Mouse (Mus musculus): ENCODE data around the gene Myo1e. TPM values are rescaled to one million over a fixed set of nuclear protein-coding genes. Genes with fewer than 3 reads are reported as not detected.

Gene Myo1e
- polyA plus RNA-seq, 1 experiment from 2014 or later: 6.5 TPM

DNA sequence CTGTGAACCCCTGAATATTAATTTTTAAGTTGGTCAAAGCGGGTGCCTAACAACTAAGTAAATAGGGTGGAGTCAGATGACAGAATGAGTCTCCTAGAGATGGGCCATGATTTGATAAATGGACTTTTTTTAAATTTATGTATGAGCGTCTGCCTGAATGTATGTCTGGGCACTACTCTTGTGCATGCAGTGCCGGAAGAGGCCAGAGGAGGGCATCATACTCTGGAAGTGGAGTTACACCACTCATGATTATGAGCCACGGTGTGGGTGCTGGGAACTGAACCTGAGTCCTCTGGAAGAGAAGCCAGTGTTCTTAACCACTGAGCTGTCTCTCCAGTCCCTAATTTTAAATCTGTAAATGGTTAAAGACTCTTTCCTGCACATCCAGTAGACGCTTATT, 93.6 kb downstream of the Myo1e start:
- H3K4me3 ChIP-seq (replicated peaks; ENCODE audit: low read depth, low read length): no peak overlapping the region
- DNase-seq (no peak), ATAC-seq (ENCODE audit: low FRiP score, low TSS enrichment) (no peak)
- H3K4me1 ChIP-seq (ENCODE audit: control insufficient read depth, insufficient read depth, low read length): peaks cover 5% of the 10 kb centered on the region; the same call in 1 of the 2 replicates
- no peaks in the 10 kb centered on the region for H3K9me3 ChIP-seq (ENCODE audit: control insufficient read depth, low read length)
- H3K4me2 ChIP-seq (ENCODE audit: low read length): no peak overlapping the region
- no peaks in the 10 kb centered on the region for H3K36me3 ChIP-seq (ENCODE audit: control insufficient read depth, insufficient read depth, low read length)
- no peak overlapping the region for H3K27ac ChIP-seq (replicated peaks; ENCODE audit: low read depth, low read length)
- 98% methylated on average over 5 of the region's 5 CpGs for WGBS
- H3K9ac ChIP-seq (replicated peaks; ENCODE audit: low read length): no peak overlapping the region
- H3K27me3 ChIP-seq (ENCODE audit: control insufficient read depth, insufficient read depth, low read length): no peaks in the 10 kb centered on the region

DNA sequence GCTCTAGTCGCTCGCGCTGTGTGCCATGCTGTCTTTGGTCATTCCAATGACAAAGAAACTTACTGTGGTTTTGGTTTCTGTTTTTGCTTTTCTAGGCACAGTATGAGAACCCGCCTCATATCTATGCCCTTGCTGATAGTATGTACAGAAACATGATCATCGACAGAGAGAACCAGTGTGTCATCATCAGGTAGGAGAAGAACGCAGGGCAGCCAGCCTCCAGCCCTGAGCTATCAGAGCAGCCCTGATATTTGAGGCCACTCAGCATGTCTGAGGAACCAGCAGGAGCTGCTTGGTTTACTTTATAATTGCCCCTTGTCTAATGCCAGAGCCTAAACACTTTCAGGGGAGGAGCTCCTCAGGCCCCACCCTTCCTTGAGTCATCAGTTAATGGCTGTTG, 94.4 kb downstream of the Myo1e start:
- Histone ChIP-seq H3K9me3 (ENCODE audit: control insufficient read depth, low read length) (no peaks in the 10 kb centered on the region), H3K36me3 (ENCODE audit: control insufficient read depth, insufficient read depth, low read length) (no peaks in the 10 kb centered on the region), H3K27me3 (ENCODE audit: control insufficient read depth, insufficient read depth, low read length) (no peaks in the 10 kb centered on the region), H3K4me3 (replicated peaks; ENCODE audit: low read depth, low read length) (no peak overlapping the region), H3K27ac (replicated peaks; ENCODE audit: low read depth, low read length) (no peak overlapping the region), H3K9ac (replicated peaks; ENCODE audit: low read length) (no peak overlapping the region), H3K4me2 (ENCODE audit: low read length) (no peak overlapping the region), H3K4me1 (ENCODE audit: control insufficient read depth, insufficient read depth, low read length) (peaks cover 5% of the 10 kb centered on the region; the same call in 1 of the 2 replicates)
- ATAC-seq (ENCODE audit: low FRiP score, low TSS enrichment) (no peak), DNase-seq (no peak)
- 96% methylated on average over 6 of the region's 6 CpGs for WGBS

DNA sequence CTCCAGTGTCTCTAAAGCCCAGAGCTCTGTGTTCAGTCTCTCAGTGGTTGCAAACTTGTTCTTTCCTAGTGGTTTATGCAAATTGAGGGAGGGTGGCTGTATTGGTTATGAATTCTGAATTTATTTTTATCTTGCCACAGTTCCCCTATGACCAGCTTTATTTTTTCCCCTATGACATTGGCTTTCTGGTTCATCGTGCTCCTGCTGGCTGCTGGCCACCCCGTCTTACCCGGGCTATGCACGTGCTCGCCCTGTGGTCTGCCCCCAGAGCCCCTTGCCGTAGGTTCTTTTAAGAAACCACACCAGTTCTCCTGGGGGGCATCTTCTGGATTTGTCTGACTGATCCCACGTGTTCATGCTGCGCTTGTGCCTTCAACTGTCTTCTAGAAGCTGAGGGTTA, 97.8 kb downstream of the Myo1e start:
- no peaks in the 10 kb centered on the region for H3K4me1 ChIP-seq (ENCODE audit: control insufficient read depth, insufficient read depth, low read length)
- 93% methylated on average over 8 of the region's 8 CpGs for WGBS
- no peak overlapping the region for H3K4me2 ChIP-seq (ENCODE audit: low read length)
- no peak for DNase-seq
- no peak overlapping the region for H3K9ac ChIP-seq (replicated peaks; ENCODE audit: low read length)
- no peaks in the 10 kb centered on the region for H3K9me3 ChIP-seq (ENCODE audit: control insufficient read depth, low read length)
- no peak for ATAC-seq (ENCODE audit: low FRiP score, low TSS enrichment)
- no peaks in the 10 kb centered on the region for H3K27me3 ChIP-seq (ENCODE audit: control insufficient read depth, insufficient read depth, low read length)
- no peak overlapping the region for H3K27ac ChIP-seq (replicated peaks; ENCODE audit: low read depth, low read length)
- no peak overlapping the region for H3K4me3 ChIP-seq (replicated peaks; ENCODE audit: low read depth, low read length)
- H3K36me3 ChIP-seq (ENCODE audit: control insufficient read depth, insufficient read depth, low read length): no peaks in the 10 kb centered on the region

DNA sequence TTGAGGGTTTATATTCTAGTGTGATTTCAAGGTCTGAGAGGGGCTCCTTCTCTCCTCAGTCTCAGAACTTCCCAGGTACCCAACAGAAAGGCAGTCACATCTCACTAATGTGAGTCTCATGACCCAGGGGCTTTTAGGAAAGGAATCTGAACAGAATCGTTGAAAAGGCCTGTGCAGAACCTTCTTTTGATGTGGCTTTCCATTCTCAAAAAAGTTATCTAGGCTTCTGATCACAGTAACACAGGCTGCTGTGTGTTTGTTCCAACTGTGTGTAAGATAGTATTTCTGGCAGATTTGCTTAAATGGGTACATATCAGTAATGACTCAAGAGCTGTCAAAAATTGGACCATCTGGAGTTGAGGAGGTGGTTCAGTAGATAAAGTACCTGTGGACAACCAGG, 102.9 kb downstream of the Myo1e start:
- Histone ChIP-seq H3K36me3 (ENCODE audit: control insufficient read depth, insufficient read depth, low read length) (no peaks in the 10 kb centered on the region), H3K9ac (replicated peaks; ENCODE audit: low read length) (no peak overlapping the region), H3K27me3 (ENCODE audit: control insufficient read depth, insufficient read depth, low read length) (no peaks in the 10 kb centered on the region), H3K4me2 (ENCODE audit: low read length) (no peak overlapping the region), H3K4me3 (replicated peaks; ENCODE audit: low read depth, low read length) (no peak overlapping the region), H3K4me1 (ENCODE audit: control insufficient read depth, insufficient read depth, low read length) (no peaks in the 10 kb centered on the region), H3K9me3 (ENCODE audit: control insufficient read depth, low read length) (no peaks in the 10 kb centered on the region), H3K27ac (replicated peaks; ENCODE audit: low read depth, low read length) (no peak overlapping the region)
- ATAC-seq (ENCODE audit: low FRiP score, low TSS enrichment) (no peak), DNase-seq (no peak)
- WGBS: 76% methylated on average over 1 of the region's 1 CpGs

DNA sequence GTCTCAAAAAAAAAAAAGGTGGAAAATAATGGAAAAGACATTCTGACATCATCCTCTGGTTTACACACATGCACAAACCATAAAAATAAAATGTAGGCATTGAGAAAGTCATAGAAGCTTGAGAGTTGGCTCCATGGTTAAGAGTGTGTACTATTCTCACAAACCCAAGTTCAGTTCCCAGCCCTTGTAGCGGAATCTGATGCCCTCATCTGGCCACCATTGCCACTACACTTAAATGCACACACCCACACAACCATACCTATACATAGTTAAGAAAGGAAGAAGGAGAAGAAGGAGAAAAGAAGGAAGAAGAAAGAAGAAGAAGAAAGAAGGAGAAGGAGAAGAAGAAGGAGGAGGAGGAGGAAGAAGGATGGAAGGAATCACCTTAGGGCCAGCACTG, 106.9 kb downstream of the Myo1e start:
- H3K9ac ChIP-seq (replicated peaks; ENCODE audit: low read length): no peak overlapping the region
- H3K4me1 ChIP-seq (ENCODE audit: control insufficient read depth, insufficient read depth, low read length): no peaks in the 10 kb centered on the region
- H3K27ac ChIP-seq (replicated peaks; ENCODE audit: low read depth, low read length): no peak overlapping the region
- H3K36me3 ChIP-seq (ENCODE audit: control insufficient read depth, insufficient read depth, low read length): no peaks in the 10 kb centered on the region
- H3K9me3 ChIP-seq (ENCODE audit: control insufficient read depth, low read length): no peaks in the 10 kb centered on the region
- no peaks in the 10 kb centered on the region for H3K27me3 ChIP-seq (ENCODE audit: control insufficient read depth, insufficient read depth, low read length)
- no peak for DNase-seq
- H3K4me2 ChIP-seq (ENCODE audit: low read length): no peak overlapping the region
- no peak overlapping the region for H3K4me3 ChIP-seq (replicated peaks; ENCODE audit: low read depth, low read length)
- ATAC-seq (ENCODE audit: low FRiP score, low TSS enrichment): no peak
- WGBS: 100% methylated on average over 1 of the region's 1 CpGs

DNA sequence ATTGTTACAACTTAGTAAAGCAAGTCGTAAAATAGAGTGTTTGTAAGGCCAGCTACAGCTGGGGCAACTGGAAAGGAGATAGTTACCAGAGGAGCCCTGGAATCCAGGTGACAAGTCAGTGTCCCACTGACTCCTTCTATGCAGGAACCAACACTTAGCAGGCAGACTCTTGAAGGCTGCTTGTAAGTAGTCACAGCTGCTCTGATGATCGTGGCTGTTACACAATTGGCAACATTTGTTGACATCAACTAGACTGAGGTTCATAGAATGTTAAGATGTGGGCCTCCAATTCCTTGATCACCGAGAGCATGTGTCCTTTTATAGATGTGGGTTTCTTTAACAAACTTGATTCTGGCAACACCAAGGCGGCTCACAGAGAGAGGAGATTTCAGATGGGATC, 108.0 kb downstream of the Myo1e start:
- H3K9ac ChIP-seq (replicated peaks; ENCODE audit: low read length): no peak overlapping the region
- H3K27me3 ChIP-seq (ENCODE audit: control insufficient read depth, insufficient read depth, low read length): no peaks in the 10 kb centered on the region
- ATAC-seq (ENCODE audit: low FRiP score, low TSS enrichment) (no peak), DNase-seq (no peak)
- no peak overlapping the region for H3K27ac ChIP-seq (replicated peaks; ENCODE audit: low read depth, low read length)
- H3K36me3 ChIP-seq (ENCODE audit: control insufficient read depth, insufficient read depth, low read length): no peaks in the 10 kb centered on the region
- 41% methylated on average over 4 of the region's 4 CpGs for WGBS
- no peaks in the 10 kb centered on the region for H3K4me1 ChIP-seq (ENCODE audit: control insufficient read depth, insufficient read depth, low read length)
- H3K4me3 ChIP-seq (replicated peaks; ENCODE audit: low read depth, low read length): no peak overlapping the region
- no peaks in the 10 kb centered on the region for H3K9me3 ChIP-seq (ENCODE audit: control insufficient read depth, low read length)
- no peak overlapping the region for H3K4me2 ChIP-seq (ENCODE audit: low read length)

DNA sequence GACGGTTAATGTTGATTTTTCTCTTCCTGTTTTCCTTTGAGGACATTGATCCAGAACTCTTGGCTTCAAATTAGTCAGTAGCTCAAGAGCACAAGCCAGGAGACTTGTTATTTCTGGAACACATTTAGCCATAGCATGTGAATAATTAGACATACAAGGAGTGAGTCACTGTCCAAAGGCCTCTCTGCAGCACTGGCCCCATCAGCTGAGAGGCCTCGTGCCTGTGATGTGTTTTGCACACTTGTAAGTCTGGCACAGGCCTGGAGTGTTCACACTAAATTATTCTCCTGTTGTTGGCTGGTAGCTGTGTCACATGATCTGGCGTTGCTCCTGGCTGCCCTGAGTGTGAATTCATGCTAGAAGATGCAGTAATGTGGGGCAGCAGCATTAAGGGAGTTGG, 111.5 kb downstream of the Myo1e start:
- Histone ChIP-seq H3K27ac (replicated peaks; ENCODE audit: low read depth, low read length) (no peak overlapping the region), H3K36me3 (ENCODE audit: control insufficient read depth, insufficient read depth, low read length) (no peaks in the 10 kb centered on the region), H3K4me2 (ENCODE audit: low read length) (no peak overlapping the region), H3K9me3 (ENCODE audit: control insufficient read depth, low read length) (no peaks in the 10 kb centered on the region), H3K4me1 (ENCODE audit: control insufficient read depth, insufficient read depth, low read length) (no peaks in the 10 kb centered on the region), H3K9ac (replicated peaks; ENCODE audit: low read length) (no peak overlapping the region), H3K27me3 (ENCODE audit: control insufficient read depth, insufficient read depth, low read length) (no peaks in the 10 kb centered on the region), H3K4me3 (replicated peaks; ENCODE audit: low read depth, low read length) (no peak overlapping the region)
- DNase-seq: no peak
- no peak for ATAC-seq (ENCODE audit: low FRiP score, low TSS enrichment)
- 83% methylated on average over 3 of the region's 3 CpGs for WGBS

DNA sequence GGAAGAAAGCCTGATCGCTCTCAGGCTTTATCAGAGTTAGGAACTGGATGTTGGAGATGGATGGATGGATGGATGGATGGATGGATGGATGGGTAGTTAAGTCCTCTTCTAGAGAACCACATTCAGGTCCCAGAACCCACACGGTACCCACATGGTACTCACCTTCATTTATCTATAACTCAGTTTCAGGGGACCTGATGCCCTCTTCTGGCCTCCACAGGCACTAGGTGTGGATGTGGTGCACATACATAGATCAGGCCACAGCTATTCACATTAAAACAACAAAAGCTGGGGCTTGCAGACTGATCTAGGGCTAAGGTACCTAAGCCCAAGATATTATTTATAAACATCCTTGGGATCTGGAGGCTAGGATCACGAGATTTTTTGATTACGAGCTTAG, 117.2 kb downstream of the Myo1e start:
- no peaks in the 10 kb centered on the region for H3K4me1 ChIP-seq (ENCODE audit: control insufficient read depth, insufficient read depth, low read length)
- DNase-seq (no peak), ATAC-seq (ENCODE audit: low FRiP score, low TSS enrichment) (no peak)
- H3K9ac ChIP-seq (replicated peaks; ENCODE audit: low read length): no peak overlapping the region
- H3K27ac ChIP-seq (replicated peaks; ENCODE audit: low read depth, low read length): no peak overlapping the region
- no peaks in the 10 kb centered on the region for H3K9me3 ChIP-seq (ENCODE audit: control insufficient read depth, low read length)
- no peak overlapping the region for H3K4me2 ChIP-seq (ENCODE audit: low read length)
- no peaks in the 10 kb centered on the region for H3K27me3 ChIP-seq (ENCODE audit: control insufficient read depth, insufficient read depth, low read length)
- no peaks in the 10 kb centered on the region for H3K36me3 ChIP-seq (ENCODE audit: control insufficient read depth, insufficient read depth, low read length)
- no peak overlapping the region for H3K4me3 ChIP-seq (replicated peaks; ENCODE audit: low read depth, low read length)
- WGBS: 90% methylated on average over 4 of the region's 4 CpGs

DNA sequence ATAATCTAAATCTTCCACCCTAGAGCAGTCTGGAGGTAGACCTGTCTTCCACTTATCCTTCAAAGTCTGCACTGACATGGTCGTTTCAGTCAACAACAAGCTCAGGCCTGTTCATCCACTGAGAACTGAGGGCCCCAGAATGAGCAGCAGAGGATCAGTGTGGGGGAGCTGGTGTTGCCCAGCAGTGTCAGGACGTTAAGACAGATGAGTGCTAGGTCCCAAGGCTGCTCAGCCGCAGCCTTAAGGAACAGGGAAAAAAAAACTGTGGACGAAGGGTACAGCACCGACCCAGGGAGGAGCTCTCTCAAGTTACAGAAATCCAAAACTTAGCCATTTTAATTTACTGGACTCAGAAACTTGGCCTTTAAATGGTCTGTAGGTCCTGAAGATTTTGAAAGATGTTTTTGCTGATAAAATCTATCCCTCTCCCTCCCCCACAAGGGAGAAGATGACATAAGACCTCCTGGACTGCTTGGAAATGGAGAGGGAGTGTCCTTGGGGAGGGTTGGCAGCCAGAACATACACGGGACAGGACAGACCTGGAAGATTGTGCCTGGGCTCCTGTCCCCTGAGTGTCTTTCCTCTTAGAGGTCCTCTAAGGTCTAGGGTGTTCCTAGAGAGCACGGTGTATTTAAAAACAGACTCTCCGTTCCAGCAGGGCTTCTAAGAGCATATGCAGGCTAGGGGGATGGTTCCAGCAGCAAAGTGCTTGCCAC, 118.9 kb downstream of the Myo1e start:
- DNase-seq (no peak), ATAC-seq (ENCODE audit: low FRiP score, low TSS enrichment) (no peak)
- Histone ChIP-seq H3K4me3 (replicated peaks; ENCODE audit: low read depth, low read length) (no peak overlapping the region), H3K4me1 (ENCODE audit: control insufficient read depth, insufficient read depth, low read length) (no peaks in the 10 kb centered on the region), H3K9ac (replicated peaks; ENCODE audit: low read length) (no peak overlapping the region), H3K4me2 (ENCODE audit: low read length) (no peak overlapping the region), H3K27me3 (ENCODE audit: control insufficient read depth, insufficient read depth, low read length) (no peaks in the 10 kb centered on the region), H3K27ac (replicated peaks; ENCODE audit: low read depth, low read length) (no peak overlapping the region), H3K36me3 (ENCODE audit: control insufficient read depth, insufficient read depth, low read length) (no peaks in the 10 kb centered on the region), H3K9me3 (ENCODE audit: control insufficient read depth, low read length) (no peaks in the 10 kb centered on the region)
- WGBS: 82% methylated on average over 8 of the region's 8 CpGs

All from midbrain, embryonic 14.5 days (tissue).